Mouse (Mus musculus): ENCODE results near the gene Gtf2ird1.

- TF ChIP-seq CTCF (conservative IDR thresholded peaks at IDR 0.05; ENCODE audit: insufficient read depth, insufficient read length, low read depth, low read length) (peak; percentile 48), POLR2A (IDR thresholded peaks at IDR 0.05; ENCODE audit: low read depth, low read length) (no peak)
These were observed 33.1 kb upstream of the Gtf2ird1 start for GRCm38 (mm10) chr5:134489583-134489982.
